Mouse (Mus musculus) kidney, adult 2 months (tissue): ENCODE measurements around the gene Cnst.

Experiments used
- CTCF ChIP-seq: fragments of 200-500 bp; conservative IDR thresholded peaks from 2 replicates; pipeline ENCODE4 v1.5.1; 2011; ENCODE audit warnings: low read depth, mild to moderate bottlenecking, control low read depth, low read length, moderate library complexity, mixed read lengths; ENCODE audit not compliant: insufficient read depth, insufficient read length
- POLR2A ChIP-seq: fragments of 200-500 bp; IDR thresholded peaks from one replicate; pipeline ENCODE4 v1.6.1; 2011; ENCODE audit warnings: low read depth, low read length, control low read depth

GRCm38 (mm10) chr1:179585646-179586045 lies 39.5 kb downstream of the Cnst start:
- TF ChIP-seq CTCF (no peak), POLR2A (no peak)
